Mouse (Mus musculus): ENCODE results near the gene Cers6. TPM values are rescaled to one million over a fixed set of nuclear protein-coding genes. Genes with fewer than 3 reads are reported as not detected.

The Cers6 gene
- polyA plus RNA-seq, 1 experiment, result not detected

GRCm38 (mm10) chr2:68860391-68860790 is 850 bp upstream of the Cers6 start:
- H3K4me1 ChIP-seq (ENCODE audit: control insufficient read depth, insufficient read depth, low read length), result peaks cover 3% of the 10 kb centered on the region; the same call in 1 of the 2 replicates
- WGBS, result 78% methylated on average over 2 of the region's 2 CpGs
- no peak overlapping the region for H3K4me3 ChIP-seq (ENCODE audit: insufficient read depth, low read depth, low read length)
- no peak overlapping the region for H3K27ac ChIP-seq (ENCODE audit: insufficient read depth, low read depth, low read length)
- TF ChIP-seq POLR2A (IDR thresholded peaks at IDR 0.05; ENCODE audit: insufficient read depth, low read depth, low read length) (no peak), CTCF (IDR thresholded peaks at IDR 0.05; ENCODE audit: insufficient read depth, low read depth, low read length) (no peak)

GRCm38 (mm10) chr2:68861721-68862463 is 651 bp downstream of the Cers6 start:
- Histone ChIP-seq H3K27ac (ENCODE audit: insufficient read depth, low read depth, low read length) (peak overlapping the region; percentile 25), H3K4me1 (ENCODE audit: control insufficient read depth, insufficient read depth, low read length) (peaks cover 3% of the 10 kb centered on the region; the same call in 1 of the 2 replicates), H3K4me3 (ENCODE audit: insufficient read depth, low read depth, low read length) (peak overlapping the region; percentile 68)
- no peak for TF ChIP-seq POLR2A (IDR thresholded peaks at IDR 0.05; ENCODE audit: insufficient read depth, low read depth, low read length)
- TF ChIP-seq CTCF (IDR thresholded peaks at IDR 0.05; ENCODE audit: insufficient read depth, low read depth, low read length), result no peak
- under 1% methylated on average over 64 of the region's 64 CpGs for WGBS

- peak overlapping the region; percentile 68 for H3K4me3 ChIP-seq (ENCODE audit: insufficient read depth, low read depth, low read length)
- no peak for TF ChIP-seq CTCF (IDR thresholded peaks at IDR 0.05; ENCODE audit: insufficient read depth, low read depth, low read length)
- 5% methylated on average over 15 of the region's 15 CpGs for WGBS
Measured at GRCm38 (mm10) chr2:68862464-68863266, 1.4 kb downstream of the Cers6 start.

GRCm38 (mm10) chr2:68863561-68863960 is 2.3 kb downstream of the Cers6 start:
- WGBS, result 31% methylated on average over 6 of the region's 6 CpGs
- no peak overlapping the region for H3K27ac ChIP-seq (ENCODE audit: insufficient read depth, low read depth, low read length)
- TF ChIP-seq CTCF (IDR thresholded peaks at IDR 0.05; ENCODE audit: insufficient read depth, low read depth, low read length) (no peak), POLR2A (IDR thresholded peaks at IDR 0.05; ENCODE audit: insufficient read depth, low read depth, low read length) (no peak)

More at GRCm38 (mm10) chr2:68862464-68863266, 1.4 kb downstream of the Cers6 start:
- H3K27ac ChIP-seq (ENCODE audit: insufficient read depth, low read depth, low read length), result no peak overlapping the region
- H3K4me1 ChIP-seq (ENCODE audit: control insufficient read depth, insufficient read depth, low read length), result peaks cover 7% of the 10 kb centered on the region; the same call in 1 of the 2 replicates

GRCm38 (mm10) chr2:68864366-68864765 is 3.1 kb downstream of the Cers6 start:
- no peak for TF ChIP-seq POLR2A (IDR thresholded peaks at IDR 0.05; ENCODE audit: insufficient read depth, low read depth, low read length)
- no peak for TF ChIP-seq CTCF (IDR thresholded peaks at IDR 0.05; ENCODE audit: insufficient read depth, low read depth, low read length)
- H3K27ac ChIP-seq (ENCODE audit: insufficient read depth, low read depth, low read length), result no peak overlapping the region
- H3K4me1 ChIP-seq (ENCODE audit: control insufficient read depth, insufficient read depth, low read length), result peaks cover 7% of the 10 kb centered on the region; the same call in 1 of the 2 replicates
- no peak overlapping the region for H3K4me3 ChIP-seq (ENCODE audit: insufficient read depth, low read depth, low read length)
- WGBS, result 78% methylated on average over 2 of the region's 2 CpGs

More at GRCm38 (mm10) chr2:68863561-68863960, 2.3 kb downstream of the Cers6 start:
- peaks cover 7% of the 10 kb centered on the region; the same call in 1 of the 2 replicates for H3K4me1 ChIP-seq (ENCODE audit: control insufficient read depth, insufficient read depth, low read length)
- peak overlapping the region; percentile 32; the same call in 1 of the 2 replicates for H3K4me3 ChIP-seq (ENCODE audit: insufficient read depth, low read depth, low read length)

- 63% methylated on average over 4 of the region's 4 CpGs for WGBS
- no peak for TF ChIP-seq POLR2A (IDR thresholded peaks at IDR 0.05; ENCODE audit: insufficient read depth, low read depth, low read length)
- no peak for TF ChIP-seq CTCF (IDR thresholded peaks at IDR 0.05; ENCODE audit: insufficient read depth, low read depth, low read length)
- no peak overlapping the region for H3K27ac ChIP-seq (ENCODE audit: insufficient read depth, low read depth, low read length)
- H3K4me1 ChIP-seq (ENCODE audit: control insufficient read depth, insufficient read depth, low read length), result peaks cover 10% of the 10 kb centered on the region
- no peak overlapping the region for H3K4me3 ChIP-seq (ENCODE audit: insufficient read depth, low read depth, low read length)
Measured at GRCm38 (mm10) chr2:68867148-68867547, 5.9 kb downstream of the Cers6 start.

- no peak overlapping the region for H3K27ac ChIP-seq (ENCODE audit: insufficient read depth, low read depth, low read length)
- WGBS, result 72% methylated on average over 17 of the region's 17 CpGs
- TF ChIP-seq POLR2A (IDR thresholded peaks at IDR 0.05; ENCODE audit: insufficient read depth, low read depth, low read length) (no peak), CTCF (IDR thresholded peaks at IDR 0.05; ENCODE audit: insufficient read depth, low read depth, low read length) (no peak)
- no peak overlapping the region for H3K4me3 ChIP-seq (ENCODE audit: insufficient read depth, low read depth, low read length)
- peaks cover 22% of the 10 kb centered on the region for H3K4me1 ChIP-seq (ENCODE audit: control insufficient read depth, insufficient read depth, low read length)
Measured at GRCm38 (mm10) chr2:68870999-68871780, 9.9 kb downstream of the Cers6 start.

GRCm38 (mm10) chr2:68873086-68873485 is 11.8 kb downstream of the Cers6 start:
- Histone ChIP-seq H3K4me3 (ENCODE audit: insufficient read depth, low read depth, low read length) (no peak overlapping the region), H3K27ac (ENCODE audit: insufficient read depth, low read depth, low read length) (no peak overlapping the region), H3K4me1 (ENCODE audit: control insufficient read depth, insufficient read depth, low read length) (peaks cover 17% of the 10 kb centered on the region)
- no peak for TF ChIP-seq POLR2A (IDR thresholded peaks at IDR 0.05; ENCODE audit: insufficient read depth, low read depth, low read length)
- TF ChIP-seq CTCF (IDR thresholded peaks at IDR 0.05; ENCODE audit: insufficient read depth, low read depth, low read length), result no peak
- WGBS, result 68% methylated on average over 6 of the region's 6 CpGs

Data from olfactory bulb, adult 2 months (tissue).